Mouse (Mus musculus) neutrophil, adult 65 days (primary cell): ENCODE results near the gene Cd248. TPM values are rescaled to one million over a fixed set of nuclear protein-coding genes. Genes with fewer than 3 reads are reported as not detected.

Experiments used
- total RNA-seq: library from RNA; stranded (reverse); gene quantifications from 2 replicates; pipeline ENCODE4 v1.2.4, GENCODE M21; 2023

The Cd248 gene
- total RNA-seq, result not detected in 2 replicates

GRCm38 (mm10) chr19:5067867-5068569 lies at the start of gene Cd248:
Gene Cd248 (plus strand): TSS chr19:5068078.

DNA sequence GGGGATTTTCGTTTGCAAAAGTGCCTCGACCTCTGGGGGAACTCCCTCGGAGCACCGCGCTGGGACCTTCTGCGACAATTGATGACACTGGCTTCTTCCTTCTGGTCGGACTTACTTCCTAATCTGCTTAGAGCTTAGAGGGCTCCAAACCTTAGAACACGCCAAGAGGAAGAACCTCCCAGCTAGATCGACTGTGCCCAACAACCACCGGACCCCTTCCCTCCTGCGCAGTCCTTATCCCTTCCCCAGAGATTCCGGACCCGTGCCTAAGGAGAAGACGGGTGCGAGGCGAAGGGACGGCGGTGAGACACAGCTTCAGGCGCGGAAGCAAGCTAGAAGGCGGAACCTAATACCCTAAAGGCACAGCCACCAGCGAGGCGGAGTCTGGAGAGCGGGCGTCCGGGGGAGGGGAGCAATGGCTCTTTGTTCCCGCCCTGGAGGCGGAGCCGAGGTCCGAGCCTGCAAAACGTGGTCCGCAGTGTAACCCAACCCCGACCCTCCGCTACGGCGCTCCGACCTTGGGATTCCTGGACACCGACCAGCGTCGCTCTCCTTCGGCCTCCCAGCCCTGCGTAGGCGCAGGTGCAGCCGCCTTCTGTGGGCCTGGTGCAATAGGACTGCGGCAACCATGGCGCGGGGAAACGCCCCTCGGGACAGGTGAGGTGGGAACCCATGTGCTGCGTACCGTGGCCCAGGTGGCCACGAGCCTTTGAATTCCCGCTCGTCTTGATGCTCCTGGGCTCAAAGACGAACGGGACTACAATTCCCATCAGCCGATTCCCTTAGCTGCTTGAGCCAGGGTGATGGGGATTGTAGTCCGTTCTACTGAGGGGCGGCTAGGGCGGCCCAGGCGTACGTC lies 44.0 kb upstream of the Cd248 start, which contains the start of gene Slc29a2:
Gene Slc29a2 (plus strand): TSS at position 240 of the 859 bp plus-strand sequence.

GRCm38 (mm10) chr19:5038709-5039156 lies 29.1 kb upstream of the Cd248 start, which contains the start of the genes B4gat1 and AC124502.3:
Gene B4gat1 (plus strand): TSS chr19:5038826.
Gene AC124502.3 (plus strand): TSS chr19:5038891.

DNA sequence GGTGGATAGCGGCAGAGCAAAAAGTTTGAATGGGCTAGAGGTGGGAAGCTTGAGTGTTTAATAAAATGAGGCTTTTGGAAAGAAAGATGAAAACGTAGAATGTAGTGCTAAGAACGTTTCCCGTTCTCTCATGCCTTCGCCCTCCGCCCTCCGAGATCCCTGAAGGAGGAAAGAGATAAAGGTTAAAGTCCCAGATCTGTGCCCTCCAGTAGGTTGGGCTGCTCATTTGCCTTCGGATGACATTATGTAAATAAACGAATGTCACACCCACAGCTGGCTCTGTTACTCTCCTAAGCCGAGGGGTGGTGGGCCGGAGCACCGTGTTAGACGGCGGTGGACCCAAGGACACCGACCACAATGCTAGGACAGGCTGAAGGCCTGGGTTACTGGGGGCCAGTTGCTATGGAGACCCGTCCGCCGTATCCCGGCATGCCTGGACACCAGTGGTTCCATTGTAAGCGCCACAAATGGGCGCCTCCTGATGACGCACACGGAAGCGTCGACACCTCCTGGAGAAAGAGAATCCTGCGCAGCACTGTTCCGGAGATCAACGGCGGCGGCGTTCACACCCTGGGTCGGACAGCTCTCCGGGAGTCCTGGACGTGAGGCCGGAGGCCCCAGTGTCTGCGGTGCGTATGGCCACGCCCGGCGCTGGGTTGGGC lies 26.9 kb upstream of the Cd248 start, which contains the start of gene Brms1:
Gene Brms1 (plus strand): TSS at position 493 of the 662 bp plus-strand sequence.

DNA sequence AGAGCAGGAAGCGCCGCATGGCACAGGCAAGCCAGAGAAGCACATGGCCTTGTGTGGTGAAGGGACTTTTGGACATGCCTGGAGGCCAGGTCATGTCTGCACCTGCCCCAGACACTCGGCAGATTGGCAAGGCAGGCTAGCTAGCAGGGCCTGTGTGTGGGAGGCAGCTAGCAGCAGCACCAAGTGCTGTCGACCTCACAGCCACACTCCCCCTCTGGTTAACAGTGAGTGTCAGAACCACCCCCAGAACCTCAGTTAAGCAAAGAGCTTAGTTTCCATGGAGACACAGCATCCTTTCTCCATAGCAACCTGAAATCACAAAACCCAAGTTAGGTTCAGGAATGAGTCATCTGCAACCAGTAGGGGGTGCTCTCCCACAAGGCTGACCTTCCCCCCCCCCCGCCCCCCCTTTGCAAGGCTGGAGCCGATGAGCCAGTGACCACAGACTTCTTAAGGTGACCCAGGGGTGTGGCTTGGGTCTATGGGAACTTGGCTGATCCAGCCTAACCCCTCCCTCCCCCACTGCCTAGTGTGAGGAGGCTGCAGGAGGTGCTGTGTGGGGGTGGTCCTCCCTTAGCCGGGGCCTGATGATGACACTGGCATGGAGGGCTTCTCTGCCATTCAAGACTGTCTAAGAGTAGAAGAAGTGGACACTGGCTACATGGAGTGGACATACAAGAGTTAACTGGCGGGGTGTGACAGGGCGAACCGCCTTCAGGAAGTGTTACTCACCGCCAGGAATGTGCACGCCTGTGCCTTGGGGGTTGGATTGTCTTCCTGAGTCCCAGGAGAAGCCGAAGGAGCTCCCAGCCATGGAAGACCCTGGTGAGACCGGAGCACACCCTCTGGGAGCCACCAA lies 17.6 kb upstream of the Cd248 start, which contains the start of gene Rin1:
Gene Rin1 (plus strand): TSS at position 435 of the 859 bp plus-strand sequence.

GRCm38 (mm10) chr19:5085145-5085863 lies 17.4 kb downstream of the Cd248 start, which contains the start of gene Tmem151a:
Gene Tmem151a (minus strand): TSS chr19:5085531.

DNA sequence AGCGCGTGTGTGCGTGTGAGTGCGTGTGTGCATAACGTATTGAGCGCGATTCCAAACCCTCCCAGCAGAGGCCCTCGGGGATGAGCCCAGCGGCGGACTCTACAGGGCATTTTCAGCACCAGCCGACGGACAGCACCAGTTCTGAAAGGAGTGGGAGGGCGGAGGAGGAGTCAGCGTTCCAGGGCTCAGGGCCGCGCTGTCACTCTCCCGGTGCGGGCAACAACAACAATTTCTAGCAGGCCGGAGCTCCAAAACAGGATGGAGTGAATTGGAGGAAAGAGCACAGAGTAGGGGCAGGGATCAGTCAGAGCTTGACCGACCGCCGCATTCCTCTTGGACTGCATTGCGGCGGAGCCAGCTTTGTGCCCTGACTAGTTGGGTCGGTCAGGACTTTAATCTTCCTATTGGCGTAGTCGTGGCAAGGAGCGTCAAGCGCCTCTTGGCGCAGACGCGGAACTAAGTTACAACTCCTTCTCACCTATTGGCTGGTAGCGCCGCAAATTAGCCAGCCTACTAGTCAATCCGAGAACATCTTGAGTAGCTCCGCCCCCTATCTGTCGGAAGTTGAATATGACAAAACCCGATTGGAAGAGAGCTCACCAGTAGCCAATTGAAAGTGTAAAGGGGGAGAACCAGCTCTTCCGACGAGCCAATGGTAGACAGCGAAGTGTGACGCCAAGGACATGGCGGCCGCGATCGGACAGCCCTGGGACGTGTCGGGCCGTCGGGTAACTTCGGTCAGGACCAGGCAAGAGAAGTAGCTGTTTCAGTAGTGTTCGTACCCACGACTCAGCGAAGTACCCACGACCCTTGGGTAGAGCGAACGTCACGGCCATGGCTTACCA lies 20.2 kb downstream of the Cd248 start, which contains the start of gene Yif1a:
Gene Yif1a (plus strand): TSS at position 655 of the 845 bp plus-strand sequence.

DNA sequence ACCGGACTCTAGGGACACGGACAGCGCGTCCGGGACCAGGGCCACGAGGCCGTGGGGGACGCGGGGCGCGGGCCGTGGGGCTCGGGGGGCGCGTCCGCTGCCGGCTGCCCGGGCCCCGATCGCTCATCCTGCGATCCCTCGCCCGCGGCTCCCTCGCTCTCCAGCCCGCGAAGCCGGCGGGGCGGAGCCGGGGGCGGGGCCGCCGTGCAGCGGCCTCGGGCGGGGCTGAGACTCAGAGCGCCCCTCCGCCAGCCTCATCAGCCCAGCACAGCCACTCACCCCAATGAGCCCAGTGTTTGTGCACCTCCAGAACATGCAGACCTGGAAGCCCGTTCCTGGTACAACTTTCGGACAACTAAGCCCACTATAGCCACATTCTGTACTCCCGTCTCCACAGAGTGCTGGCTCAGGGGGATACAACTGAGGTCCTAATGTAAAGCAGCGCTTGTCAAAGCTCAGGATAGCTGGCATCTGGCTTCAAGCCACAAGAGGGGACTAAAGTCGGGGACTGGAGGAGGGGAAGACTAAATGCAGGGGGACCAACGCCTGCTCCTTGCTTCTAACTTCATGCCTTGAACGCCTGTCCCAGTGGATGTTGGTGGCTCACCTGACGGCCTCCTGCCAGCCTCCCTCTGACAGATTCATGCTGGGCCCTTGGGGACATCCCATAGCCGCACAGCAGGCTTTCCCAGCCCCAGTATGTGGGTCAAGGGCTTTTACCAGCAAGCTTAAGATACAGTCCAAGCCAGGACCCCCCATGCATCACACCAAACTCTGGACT lies 30.7 kb downstream of the Cd248 start, which contains the start of gene Cnih2:
Gene Cnih2 (minus strand): TSS at position 159 of the 781 bp plus-strand sequence.

GRCm38 (mm10) chr19:5106731-5107191 lies 38.9 kb downstream of the Cd248 start, which contains the start of gene Rab1b:
Gene Rab1b (minus strand): TSS chr19:5107072.

DNA sequence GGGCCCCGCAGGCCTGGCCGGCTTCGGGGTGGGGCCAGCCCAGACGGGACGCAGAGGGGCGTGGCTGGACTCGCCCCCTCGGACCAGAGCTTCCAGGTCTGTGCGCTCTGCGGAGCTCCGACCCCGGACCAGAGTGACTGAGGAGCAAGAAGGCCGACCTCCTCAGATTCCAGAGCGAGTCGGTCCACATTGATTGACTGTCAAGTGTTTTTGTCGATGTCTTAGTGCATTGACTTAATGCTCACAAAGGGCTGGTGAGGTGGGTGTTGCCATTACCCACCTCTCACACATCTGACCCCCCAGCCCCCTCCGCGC lies 50.5 kb downstream of the Cd248 start, which contains the start of gene Klc2:
Gene Klc2 (minus strand): TSS at position 177 of the 315 bp plus-strand sequence.

Other genes with a start within 250 kb of the Cd248 start
- 8.4 and 9.7 TPM in 2 replicates for gene Ccs, start 228.7 kb upstream of the Cd248 start, total RNA-seq
- not detected in 2 replicates for gene Ccdc87, start 228.7 kb upstream of the Cd248 start, total RNA-seq
- 0.92 and 1.1 TPM in 2 replicates for gene Ctsf, start 212.9 kb upstream of the Cd248 start, total RNA-seq
- gene Actn3, start 190.2 kb upstream of the Cd248 start, total RNA-seq, result not detected in 2 replicates
- gene Zdhhc24, start 189.4 kb upstream of the Cd248 start, total RNA-seq, result 2.9 and 5.0 TPM in 2 replicates
- 0.29 TPM in 1 of 2 replicates, not detected in the other for gene Bbs1, start 161.4 kb upstream of the Cd248 start, total RNA-seq
- gene Dpp3, start 139.8 kb upstream of the Cd248 start, total RNA-seq, result 49.8 and 60.7 TPM in 2 replicates
- gene Peli3, start 125.0 kb upstream of the Cd248 start, total RNA-seq, result not detected in 2 replicates
- gene Mrpl11, start 105.9 kb upstream of the Cd248 start, total RNA-seq, result 7.8 and 9.4 TPM in 2 replicates
- gene Npas4, start 77.8 kb upstream of the Cd248 start, total RNA-seq, result not detected in 2 replicates
- 0.88 and 2.3 TPM in 2 replicates for gene Slc29a2, start 44.2 kb upstream of the Cd248 start, total RNA-seq
- gene B4gat1, start 29.3 kb upstream of the Cd248 start, total RNA-seq, result 3.5 and 3.9 TPM in 2 replicates
- gene AC124502.3, start 29.2 kb upstream of the Cd248 start, total RNA-seq, result 0.32 TPM in 1 of 2 replicates, not detected in the other
- gene Brms1, start 26.7 kb upstream of the Cd248 start, total RNA-seq, result 48.6 and 55.1 TPM in 2 replicates
- 1.6 and 3.1 TPM in 2 replicates for gene Rin1, start 17.6 kb upstream of the Cd248 start, total RNA-seq
- 0.13 and 0.14 TPM in 2 replicates for gene Tmem151a, start 17.5 kb downstream of the Cd248 start, total RNA-seq
- 10.0 and 14.1 TPM in 2 replicates for gene Yif1a, start 20.5 kb downstream of the Cd248 start, total RNA-seq
- gene Cnih2, start 30.4 kb downstream of the Cd248 start, total RNA-seq, result 0.93 and 1.0 TPM in 2 replicates
- 130 and 138 TPM in 2 replicates for gene Rab1b, start 39.0 kb downstream of the Cd248 start, total RNA-seq
- 10.9 and 15.3 TPM in 2 replicates for gene Klc2, start 50.5 kb downstream of the Cd248 start, total RNA-seq
- gene Pacs1, start 205.0 kb downstream of the Cd248 start, total RNA-seq, result 101 and 135 TPM in 2 replicates
- gene Sf3b2, start 227.4 kb downstream of the Cd248 start, total RNA-seq, result 206 and 260 TPM in 2 replicates
- gene Gal3st3, start 230.3 kb downstream of the Cd248 start, total RNA-seq, result not detected in 2 replicates